Mouse (Mus musculus) megakaryocyte, embryonic 14.5 days (primary cell): ENCODE measurements at regions not wholly inside any gene's neighbourhood (a gene's known extent, or its start where the extent isn't known, plus 50 kb on each side); places are given as distances from the start of the nearest gene placed in this dataset.

Experiments used
- FLI1 ChIP-seq: IDR thresholded peaks from 2 replicates; pipeline ENCODE4 v1.6.1; 2012; ENCODE audit warnings: low read length, inconsistent platforms, mixed read lengths
- GATA1 ChIP-seq: IDR thresholded peaks from 3 replicates; pipeline ENCODE4 v1.6.1; 2012; ENCODE audit warnings: mixed read lengths, low read length, inconsistent platforms, borderline replicate concordance

DNA sequence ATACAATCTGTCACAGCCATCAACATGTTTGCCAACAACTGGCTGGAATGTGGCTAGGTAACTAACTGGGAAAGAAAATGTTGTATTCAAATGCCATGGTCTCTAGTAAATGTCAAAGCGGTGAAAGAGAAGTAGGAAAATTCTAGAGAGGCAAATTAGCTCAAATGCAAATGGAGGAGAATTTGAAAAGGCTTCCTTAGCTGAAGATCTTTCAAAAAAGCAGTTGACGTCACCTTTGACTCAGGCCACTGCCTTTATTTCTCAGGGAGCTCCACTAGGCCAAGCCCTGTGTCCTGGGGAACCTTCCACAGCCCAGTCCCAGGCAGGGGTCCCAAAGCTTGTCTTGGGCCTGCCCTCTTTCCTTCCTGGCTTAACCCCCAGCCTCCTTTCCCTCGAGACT lies 136.6 kb downstream of the Tmem38b start:
- TF ChIP-seq GATA1 = no peak
- TF ChIP-seq FLI1 = no peak
